Mouse (Mus musculus) embryonic stem cell, embryonic (primary cell): ENCODE measurements around the gene Rsrc2.

Experiments
- CTCF ChIA-PET, 4 experiments: fragments of 300-600 bp in 2 of 4; fragments of 350-600 bp in 2 of 4; sonication (Branson Sonifier 250); formaldehyde crosslinking; loops; one replicate each; lab custom pipeline; 2022; ENCODE audit warnings: inconsistent platforms in 2 of 4; lab: Charles Lee
- POLR2A ChIA-PET, 4 experiments: fragments of 300-600 bp in 2 of 4; fragments of 350-600 bp in 2 of 4; sonication (Branson Sonifier 250); formaldehyde crosslinking; loops; one replicate each; lab custom pipeline; 2022; ENCODE audit warnings: antibody characterized with exemption in 4 of 4, inconsistent platforms in 1 of 4; lab: Charles Lee

Rsrc2 gene

DNA sequence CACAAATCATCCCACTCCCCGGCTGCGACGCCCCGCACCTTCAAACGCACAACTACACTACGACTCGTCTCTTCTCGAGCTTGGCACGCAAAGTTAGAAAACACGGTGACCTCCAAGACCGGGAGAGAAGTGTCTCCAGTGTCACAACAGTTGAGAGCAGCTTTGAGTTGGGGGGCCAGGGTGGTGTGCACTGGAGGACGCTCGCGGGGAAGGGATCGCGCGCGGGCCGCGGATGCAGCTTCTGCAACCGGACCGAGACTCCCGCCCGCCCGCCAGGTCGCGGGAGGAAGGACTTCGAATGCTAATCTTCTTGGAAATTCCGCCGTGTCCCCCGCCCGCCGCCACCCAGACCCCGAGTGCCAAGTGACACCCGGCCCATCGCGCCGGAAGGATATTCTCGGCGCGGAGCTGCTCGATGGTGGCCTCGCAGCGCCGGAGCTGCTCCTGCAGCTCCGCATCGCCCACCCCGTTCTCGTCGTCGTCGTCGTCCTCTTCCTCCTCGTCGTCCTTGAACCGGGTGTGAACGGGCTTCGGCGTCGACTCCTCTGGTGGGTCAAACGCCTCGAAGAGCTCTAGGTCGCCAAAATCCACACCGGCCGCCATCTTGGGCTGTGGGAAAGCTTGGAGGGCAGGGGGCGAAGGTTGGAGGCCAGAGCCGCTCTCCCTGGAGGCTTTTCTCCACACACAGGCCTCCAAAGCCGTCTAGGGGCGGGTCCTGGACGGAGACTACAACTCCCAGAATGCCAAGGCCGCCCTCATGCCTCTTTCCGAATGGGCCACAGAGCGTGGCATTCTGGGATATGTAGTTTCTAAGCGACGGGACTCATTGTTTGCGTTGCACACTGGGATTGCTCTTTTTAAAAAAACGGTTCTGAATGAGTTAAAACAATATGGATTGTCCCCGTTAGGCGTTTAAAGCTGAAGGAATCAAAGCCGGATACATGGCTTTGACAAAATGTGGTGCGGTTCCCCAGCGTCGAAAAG is 28.6 kb downstream of the Rsrc2 start, which contains the start of gene Zcchc8:
TSS of gene Zcchc8 (minus strand) at position 773 of the 984 bp plus-strand sequence.
- POLR2A ChIA-PET, result interaction anchor here (0.5 to 12.8 kb wide), 62 partner anchors 8 to 984 kb away, joined by 3 to 296 read pairs (median 4); partner anchors contain the start of genes Kntc1 (in 4 of the 4), Rsrc2 (in 4 of the 4), Clip1 (in 2 of the 4) and 2810006K23Rik (in 1 of the 4)
- CTCF ChIA-PET, result interaction anchor here in 2 of 4 experiments (0.6 to 1.5 kb wide), 6 partner anchors 10 to 50 kb away, joined by 3 to 6 read pairs (median 3); partner anchors contain the start of genes Kntc1 (in 1 of the 2) and Rsrc2 (in 1 of the 2)

DNA sequence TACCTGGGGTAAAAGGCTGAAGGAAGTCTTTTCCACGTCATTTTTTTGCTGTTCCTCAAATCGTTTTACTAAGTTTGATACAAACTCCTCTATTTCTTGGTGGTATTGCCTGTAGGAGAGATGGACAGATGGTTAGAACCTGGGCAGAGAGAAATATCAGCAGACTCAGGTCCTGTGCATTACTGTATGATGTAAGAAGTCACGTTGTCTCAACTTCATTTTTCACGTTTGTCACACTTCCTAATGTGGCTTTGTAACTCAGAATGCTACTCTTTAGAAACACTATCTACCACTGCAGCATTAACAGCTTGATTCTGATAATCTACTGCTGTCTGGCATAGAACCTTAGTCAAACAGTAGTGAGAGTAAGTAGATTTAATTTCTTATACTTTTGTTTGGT is 34.6 kb downstream of the Rsrc2 start:
- POLR2A ChIA-PET, result interaction anchor here in 2 of 4 experiments (1.7 to 12.8 kb wide), 5 partner anchors 9 to 31 kb away, joined by 4 to 296 read pairs (median 10); partner anchors contain the start of genes Kntc1 (in 1 of the 2) and Rsrc2 (in 1 of the 2)
- CTCF ChIA-PET, result interaction anchor here in 1 of 4 experiments (1.0 kb wide), 1 partner anchor 18 kb away, joined by 3 read pairs; no protein-coding TSS in a partner anchor

- ChIA-PET CTCF (no interaction called here), POLR2A (interaction anchor here in 2 of 4 experiments (1.5 to 12.8 kb wide), 5 partner anchors 9 to 32 kb away, joined by 4 to 296 read pairs (median 4); partner anchors contain the start of genes Kntc1 (in 1 of the 2) and Rsrc2 (in 1 of the 2))
Measured at GRCm38 (mm10) chr5:123713782-123714181, 35.4 kb downstream of the Rsrc2 start.

GRCm38 (mm10) chr5:123709571-123709970 is 39.6 kb downstream of the Rsrc2 start:
- POLR2A ChIA-PET, result interaction anchor here (0.5 to 5.9 kb wide), 17 partner anchors 10 to 201 kb away, joined by 3 to 64 read pairs (median 4); partner anchors contain the start of genes Zcchc8 (in 3 of the 4), Kntc1 (in 2 of the 4), Rsrc2 (in 2 of the 4) and Clip1 (in 1 of the 4)
- CTCF ChIA-PET, result interaction anchor here in 2 of 4 experiments (1.0 to 2.8 kb wide), 3 partner anchors 10 to 85 kb away, joined by 3 to 17 read pairs (median 5); no protein-coding TSS in a partner anchor

DNA sequence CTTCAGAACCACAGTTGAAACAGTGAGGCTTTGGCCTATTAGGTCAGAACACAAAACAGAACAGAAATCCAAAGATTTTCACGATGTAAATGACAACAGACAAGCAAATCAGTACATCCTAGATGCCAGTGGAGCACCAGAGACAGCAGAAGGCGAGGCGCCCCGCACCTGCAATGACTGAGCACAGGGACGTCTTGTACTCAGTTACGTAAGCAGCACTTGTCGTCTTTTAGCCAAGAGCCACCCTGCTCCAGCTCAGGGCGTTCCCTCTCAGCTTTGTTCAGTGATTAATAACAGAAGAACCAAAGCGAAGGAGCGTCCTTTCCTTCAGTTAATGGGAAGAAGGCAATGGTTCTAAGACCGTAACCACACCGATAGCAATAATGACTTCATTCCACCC is 40.6 kb downstream of the Rsrc2 start:
- POLR2A ChIA-PET, result interaction anchor here in 2 of 4 experiments (0.6 to 5.9 kb wide), 12 partner anchors 9 to 63 kb away, joined by 3 to 64 read pairs (median 5); partner anchors contain the start of genes Kntc1 (in 2 of the 2), Rsrc2 (in 2 of the 2) and Zcchc8 (in 2 of the 2)
- CTCF ChIA-PET, result no interaction called here

DNA sequence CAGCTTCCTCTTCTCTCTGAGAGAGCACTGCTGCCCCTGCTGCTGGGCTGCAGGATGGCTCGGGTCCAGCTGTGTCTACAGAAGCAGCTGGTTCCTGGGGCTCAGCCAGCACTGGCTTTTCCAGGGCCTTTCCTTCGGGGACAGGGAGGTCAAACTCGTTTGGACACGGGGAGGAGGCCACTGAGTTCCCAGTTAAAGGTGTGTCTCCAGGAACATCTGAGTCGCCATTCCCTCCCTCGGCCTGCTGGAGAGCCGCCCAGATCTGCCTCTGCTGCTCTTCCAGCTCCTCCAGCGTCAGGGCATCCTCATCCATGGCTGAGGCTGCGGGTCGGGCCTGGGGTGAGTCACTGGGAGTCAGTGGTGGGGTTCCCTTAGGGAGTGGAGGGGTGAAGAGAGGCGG is 48.6 kb downstream of the Rsrc2 start:
- ChIA-PET CTCF (interaction anchor here in 3 of 4 experiments (0.5 to 3.7 kb wide), 8 partner anchors 16 to 115 kb away, joined by 3 to 16 read pairs (median 6); partner anchors contain the start of gene Clip1 (in 1 of the 3)), POLR2A (interaction anchor here (0.6 to 7.1 kb wide), 16 partner anchors 9 to 228 kb away, joined by 3 to 49 read pairs (median 4); partner anchors contain the start of genes Zcchc8 (in 3 of the 4), Rsrc2 (in 2 of the 4), Kntc1 (in 1 of the 4) and Vps33a (in 1 of the 4))

DNA sequence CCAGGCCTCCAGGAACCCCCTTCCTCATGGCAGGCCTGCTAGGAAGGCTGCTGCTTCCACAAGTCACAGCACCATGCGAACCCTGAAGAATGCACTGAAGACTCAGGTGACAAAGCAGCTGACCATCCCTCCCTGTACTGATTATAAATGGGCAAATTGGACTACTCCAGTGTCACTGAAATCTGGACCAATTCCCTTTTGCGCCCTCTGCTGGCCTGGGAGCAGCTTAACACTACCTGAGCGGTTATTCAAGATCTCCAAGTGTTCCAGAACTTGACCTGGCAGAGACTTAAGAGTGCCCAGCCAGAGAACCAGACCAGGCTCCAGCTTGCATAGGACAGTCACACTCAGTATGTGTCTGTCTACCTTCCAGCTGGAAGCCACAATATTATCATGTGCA is 50.0 kb downstream of the Rsrc2 start:
- ChIA-PET CTCF (interaction anchor here (0.6 to 3.7 kb wide), 24 partner anchors 8 to 322 kb away, joined by 3 to 17 read pairs (median 4); partner anchors contain the start of gene Clip1 (in 2 of the 4)), POLR2A (interaction anchor here in 3 of 4 experiments (0.6 to 7.1 kb wide), 20 partner anchors 10 to 199 kb away, joined by 3 to 49 read pairs (median 4); partner anchors contain the start of genes Clip1 (in 2 of the 3), Kntc1 (in 2 of the 3), Rsrc2 (in 2 of the 3) and Zcchc8 (in 2 of the 3))

DNA sequence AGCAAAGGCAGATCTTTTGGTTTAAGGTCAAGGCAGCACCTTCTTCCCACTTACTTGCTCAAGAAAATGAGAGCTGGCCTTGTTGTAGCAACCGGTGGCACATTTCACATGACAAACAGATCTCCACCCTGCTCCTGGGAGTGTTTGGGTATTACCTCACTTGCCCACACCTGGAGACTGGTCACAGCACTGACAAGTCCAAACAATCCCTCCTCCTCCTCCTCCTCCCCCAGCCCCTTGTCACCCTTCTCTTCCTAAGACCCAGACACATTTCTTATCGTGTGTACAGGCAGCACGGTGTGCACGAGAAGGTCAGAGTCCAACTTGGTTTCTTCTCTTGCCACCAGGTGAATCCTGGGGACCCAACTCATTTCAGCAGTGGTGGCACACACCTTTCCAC is 52.3 kb downstream of the Rsrc2 start:
- CTCF ChIA-PET, result interaction anchor here in 3 of 4 experiments (0.6 to 3.7 kb wide), 7 partner anchors 13 to 70 kb away, joined by 3 to 17 read pairs (median 3); partner anchors contain the start of gene Zcchc8 (in 1 of the 3)

DNA sequence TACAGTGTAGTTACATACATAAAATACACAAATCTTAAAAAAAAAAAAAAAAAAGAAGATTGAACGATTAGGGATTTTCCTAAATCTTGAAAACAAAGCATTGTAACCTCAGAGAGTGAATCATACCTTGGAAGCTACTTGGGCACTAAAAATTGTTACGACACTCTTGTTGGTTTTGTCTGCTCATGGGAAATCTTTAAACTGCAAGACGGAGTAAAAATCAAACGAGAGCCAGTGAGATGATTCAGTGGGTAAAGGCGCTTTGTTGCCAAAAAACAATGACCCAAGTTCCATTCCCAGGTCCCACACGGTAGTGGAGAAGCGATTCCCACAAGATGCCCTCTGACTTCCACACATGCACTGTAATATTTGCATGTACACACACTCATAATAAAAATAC is 53.0 kb downstream of the Rsrc2 start:
- POLR2A ChIA-PET, result interaction anchor here in 2 of 4 experiments (1.2 to 7.1 kb wide), 5 partner anchors 11 to 25 kb away, joined by 3 to 44 read pairs (median 26); partner anchors contain the start of genes Clip1 (in 2 of the 2) and Zcchc8 (in 1 of the 2)
- CTCF ChIA-PET, result interaction anchor here in 1 of 4 experiments (3.3 kb wide), 1 partner anchor 15 kb away, joined by 17 read pairs; no protein-coding TSS in a partner anchor

More for the DNA sequence above, 52.3 kb downstream of the Rsrc2 start:
- POLR2A ChIA-PET, result interaction anchor here in 3 of 4 experiments (0.6 to 7.1 kb wide), 26 partner anchors 9 to 1701 kb away, joined by 3 to 49 read pairs (median 4); partner anchors contain the start of genes Kntc1 (in 3 of the 3), Rsrc2 (in 3 of the 3), Clip1 (in 2 of the 3) and Zcchc8 (in 2 of the 3)

- CTCF ChIA-PET, result interaction anchor here in 2 of 4 experiments (0.6 to 1.6 kb wide), 5 partner anchors 27 to 262 kb away, joined by 3 read pairs; partner anchors contain the start of gene Diablo (in 1 of the 2)
- POLR2A ChIA-PET, result interaction anchor here (0.6 to 5.4 kb wide), 23 partner anchors 10 to 560 kb away, joined by 3 to 44 read pairs (median 4); partner anchors contain the start of genes Clip1 (in 3 of the 4), Kntc1 (in 2 of the 4), Rsrc2 (in 2 of the 4) and Zcchc8 (in 2 of the 4)
Measured at GRCm38 (mm10) chr5:123694468-123694867, 54.7 kb downstream of the Rsrc2 start.

- POLR2A ChIA-PET, result interaction anchor here (0.5 to 2.9 kb wide), 30 partner anchors 10 to 1710 kb away, joined by 3 to 44 read pairs (median 4); partner anchors contain the start of genes Kntc1 (in 2 of the 4), Rsrc2 (in 2 of the 4), Zcchc8 (in 2 of the 4) and Diablo (in 1 of the 4)
- CTCF ChIA-PET, result interaction anchor here in 2 of 4 experiments (1.0 to 2.6 kb wide), 7 partner anchors 13 to 183 kb away, joined by 3 to 16 read pairs (median 3); no protein-coding TSS in a partner anchor
Measured at GRCm38 (mm10) chr5:123684221-123685144, 64.7 kb downstream of the Rsrc2 start, which contains the start of gene Clip1. Gene Clip1 (minus strand): TSS chr5:123684618.

GRCm38 (mm10) chr5:123683377-123684220 is 65.6 kb downstream of the Rsrc2 start:
- ChIA-PET CTCF (interaction anchor here in 3 of 4 experiments (0.6 to 2.6 kb wide), 5 partner anchors 14 to 1541 kb away, joined by 3 to 16 read pairs (median 3); no protein-coding TSS in a partner anchor), POLR2A (interaction anchor here (0.5 to 2.9 kb wide), 21 partner anchors 11 to 387 kb away, joined by 3 to 44 read pairs (median 4); partner anchors contain the start of genes Kntc1 (in 2 of the 4), Rsrc2 (in 2 of the 4) and Zcchc8 (in 1 of the 4))

DNA sequence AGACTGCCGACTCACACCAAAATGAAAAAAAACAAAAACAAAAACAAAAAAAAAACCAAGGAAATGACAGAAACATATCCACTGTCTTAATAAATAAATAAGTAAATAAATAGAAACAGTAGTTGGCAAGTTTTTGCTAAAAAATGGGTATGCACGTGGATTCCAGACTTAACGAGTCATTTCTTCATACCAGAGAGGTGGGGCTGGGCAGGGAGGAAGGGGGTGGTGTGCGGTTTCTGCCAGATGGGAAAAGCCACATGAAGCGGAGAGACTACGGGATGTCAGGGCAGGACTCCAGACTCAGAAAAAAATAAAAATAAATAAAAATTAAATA is 66.2 kb downstream of the Rsrc2 start:
- CTCF ChIA-PET, result interaction anchor here in 1 of 4 experiments (2.6 kb wide), 1 partner anchor 17 kb away, joined by 16 read pairs; no protein-coding TSS in a partner anchor
- POLR2A ChIA-PET, result interaction anchor here in 3 of 4 experiments (0.5 to 2.9 kb wide), 9 partner anchors 12 to 185 kb away, joined by 3 to 44 read pairs (median 8); no protein-coding TSS in a partner anchor

DNA sequence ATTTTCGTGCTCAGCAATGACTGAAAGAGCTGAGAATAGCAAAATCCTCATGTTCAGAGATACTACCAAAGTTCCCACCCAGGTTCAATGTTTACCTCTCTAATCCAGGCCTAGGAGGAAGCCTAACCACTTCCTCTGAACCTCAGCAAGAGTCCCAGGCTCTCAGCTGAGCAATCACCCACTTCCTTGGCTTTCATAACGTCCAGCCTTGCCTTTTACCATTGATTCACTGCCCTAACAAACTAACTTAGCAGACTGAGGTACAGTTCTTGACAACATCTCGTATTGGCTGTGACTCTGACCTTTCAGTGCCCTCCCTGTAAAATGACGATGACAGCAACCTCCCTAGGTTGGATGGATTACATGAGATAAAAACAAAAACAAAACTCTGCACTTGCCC is 66.8 kb downstream of the Rsrc2 start:
- CTCF ChIA-PET, result no interaction called here
- POLR2A ChIA-PET, result interaction anchor here in 2 of 4 experiments (0.5 to 1.8 kb wide), 3 partner anchors 12 to 68 kb away, joined by 3 to 6 read pairs (median 4); no protein-coding TSS in a partner anchor
